Mouse (Mus musculus): ENCODE data around the gene Gcgr.

DNA sequence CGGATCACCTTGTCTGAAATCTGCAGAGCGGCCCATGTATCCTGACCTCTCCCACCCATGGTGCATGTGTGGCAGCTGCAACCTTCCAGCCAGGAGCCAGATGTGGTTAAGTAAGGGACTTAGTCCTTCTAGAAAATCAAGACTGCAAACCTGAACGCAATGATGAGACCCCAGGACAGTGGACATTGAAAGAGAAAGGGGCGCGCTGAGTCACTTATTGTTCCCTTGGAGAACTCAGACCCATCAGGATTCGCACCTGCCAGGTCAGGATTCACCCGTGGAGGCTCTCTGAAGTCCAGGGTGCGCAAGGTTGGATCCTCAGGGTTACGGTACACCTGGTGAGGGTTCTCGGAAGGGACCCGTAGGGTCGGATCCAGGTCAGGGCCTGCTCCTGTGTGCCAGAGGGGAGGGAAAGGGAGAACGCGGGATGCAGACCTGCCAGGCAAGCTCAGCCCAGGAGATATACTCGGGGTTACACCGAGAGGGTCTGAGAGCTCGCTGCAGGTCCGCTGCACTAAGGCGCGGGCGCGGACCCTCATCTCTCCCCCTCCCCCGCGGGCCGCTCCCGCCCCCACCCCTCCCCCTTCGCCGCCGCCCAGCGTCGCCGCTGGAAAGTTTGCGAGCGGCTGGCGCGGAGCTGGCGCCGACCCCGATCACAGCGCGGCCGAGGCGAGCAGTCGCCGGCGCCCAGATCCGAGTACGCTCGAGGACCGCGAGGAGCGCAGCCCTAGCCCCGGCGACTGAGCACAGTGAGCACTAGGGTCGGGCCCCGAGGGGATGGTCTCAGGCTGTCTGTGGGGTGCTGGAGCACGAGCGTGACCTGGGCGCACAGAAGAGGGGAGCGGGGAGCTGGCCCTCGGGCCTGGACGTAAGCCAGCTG is at the start of gene Gcgr:
- TF ChIP-seq POLR2A (IDR thresholded peaks at IDR 0.05; ENCODE audit: control insufficient read depth in 1 of 2, insufficient read depth in 1 of 2, low read depth in 1 of 2, low read length in 2 of 2, poor library complexity in 1 of 2): no peak
- no peak for TF ChIP-seq USF1 (IDR thresholded peaks at IDR 0.05; ENCODE audit: low read depth, low read length)
- no peak for TF ChIP-seq E2F4 (IDR thresholded peaks at IDR 0.05; ENCODE audit: borderline replicate concordance, low read depth, low read length)
- no peak for TF ChIP-seq CTCF (IDR thresholded peaks at IDR 0.05 in 2 of 3, conservative IDR thresholded peaks at IDR 0.05 in 1 of 3; ENCODE audit: control insufficient read depth in 1 of 3, insufficient read depth in 1 of 3, low read depth in 2 of 3, low read length in 3 of 3, poor library complexity in 1 of 3, severe bottlenecking in 1 of 3)

All from MEL (cell line).